Mouse (Mus musculus) cerebellum, adult (tissue): ENCODE results near the gene Map3k20.

ENCODE experiments used
- ATAC-seq: cut with Nextera tagmentation; 2 replicates; pipeline ENCODE4 v1.9.2; 2017; ENCODE audit warnings: mild to moderate bottlenecking, moderate library complexity, mixed read lengths; ENCODE audit not compliant: insufficient number of reproducible peaks, low FRiP score, low TSS enrichment

Map3k20 gene

GRCm38 (mm10) chr2:72285256-72285887 lies at the start of gene Map3k20:
Gene Map3k20, plus strand, starts transcription at chr2:72285637.
- ATAC-seq: peak; percentile 63; the same call in 1 of the 2 replicates

- no peak for ATAC-seq
Measured at GRCm38 (mm10) chr2:72238421-72238820, 47.0 kb upstream of the Map3k20 start.

GRCm38 (mm10) chr2:72238925-72239324 lies 46.5 kb upstream of the Map3k20 start:
- no peak for ATAC-seq

- ATAC-seq: no peak
Measured at GRCm38 (mm10) chr2:72239456-72239855, 46.0 kb upstream of the Map3k20 start.

GRCm38 (mm10) chr2:72239993-72240392 lies 45.4 kb upstream of the Map3k20 start:
- no peak for ATAC-seq

- ATAC-seq: no peak
Measured at GRCm38 (mm10) chr2:72240691-72241090, 44.7 kb upstream of the Map3k20 start.

- ATAC-seq: no peak
Measured at GRCm38 (mm10) chr2:72241714-72242472, 43.5 kb upstream of the Map3k20 start.

- no peak for ATAC-seq
Measured at GRCm38 (mm10) chr2:72242910-72243675, 42.3 kb upstream of the Map3k20 start.

GRCm38 (mm10) chr2:72245631-72246030 lies 39.8 kb upstream of the Map3k20 start:
- no peak for ATAC-seq

GRCm38 (mm10) chr2:72246376-72246775 lies 39.1 kb upstream of the Map3k20 start:
- ATAC-seq: no peak

- no peak for ATAC-seq
Measured at GRCm38 (mm10) chr2:72247819-72248218, 37.6 kb upstream of the Map3k20 start.

GRCm38 (mm10) chr2:72252510-72253505 lies 32.6 kb upstream of the Map3k20 start:
- ATAC-seq: no peak

- no peak for ATAC-seq
Measured at GRCm38 (mm10) chr2:72253882-72254281, 31.6 kb upstream of the Map3k20 start.

GRCm38 (mm10) chr2:72254813-72255582 lies 30.4 kb upstream of the Map3k20 start:
- no peak for ATAC-seq

GRCm38 (mm10) chr2:72260704-72261103 lies 24.7 kb upstream of the Map3k20 start:
- ATAC-seq: no peak

- ATAC-seq: no peak
Measured at GRCm38 (mm10) chr2:72262814-72263480, 22.5 kb upstream of the Map3k20 start.

GRCm38 (mm10) chr2:72267390-72267789 lies 18.0 kb upstream of the Map3k20 start:
- no peak for ATAC-seq

- no peak for ATAC-seq
Measured at GRCm38 (mm10) chr2:72269651-72270341, 15.6 kb upstream of the Map3k20 start.
